Mouse (Mus musculus): ENCODE results near the gene Gcnt2. TPM values are rescaled to one million over a fixed set of nuclear protein-coding genes. Genes with fewer than 3 reads are reported as not detected.

Gcnt2 gene
- polyA plus RNA-seq, 1 experiment from 2014 or later, result 5.3 TPM

- Histone ChIP-seq H3K9me3 (ENCODE audit: control insufficient read depth, low read length) (no peaks in the 10 kb centered on the region), H3K4me3 (replicated peaks; ENCODE audit: low read depth, low read length) (no peak overlapping the region), H3K4me2 (ENCODE audit: low read length) (no peak overlapping the region), H3K4me1 (ENCODE audit: control insufficient read depth, insufficient read depth, low read length) (no peaks in the 10 kb centered on the region), H3K36me3 (ENCODE audit: control insufficient read depth, insufficient read depth, low read length) (no peaks in the 10 kb centered on the region), H3K9ac (replicated peaks; ENCODE audit: low read length) (no peak overlapping the region), H3K27me3 (ENCODE audit: control insufficient read depth, insufficient read depth, low read length) (no peaks in the 10 kb centered on the region), H3K27ac (replicated peaks; ENCODE audit: low read depth, low read length) (no peak overlapping the region)
- ATAC-seq (ENCODE audit: low FRiP score, low TSS enrichment) (no peak), DNase-seq (no peak)
- WGBS, result 64% methylated on average over 9 of the region's 9 CpGs
Measured at GRCm38 (mm10) chr13:40846375-40846774, 13.2 kb upstream of the Gcnt2 start.

- Histone ChIP-seq H3K4me1 (ENCODE audit: control insufficient read depth, insufficient read depth, low read length) (no peaks in the 10 kb centered on the region), H3K27ac (replicated peaks; ENCODE audit: low read depth, low read length) (no peak overlapping the region), H3K27me3 (ENCODE audit: control insufficient read depth, insufficient read depth, low read length) (no peaks in the 10 kb centered on the region), H3K9ac (replicated peaks; ENCODE audit: low read length) (no peak overlapping the region), H3K36me3 (ENCODE audit: control insufficient read depth, insufficient read depth, low read length) (no peaks in the 10 kb centered on the region), H3K4me3 (replicated peaks; ENCODE audit: low read depth, low read length) (no peak overlapping the region), H3K4me2 (ENCODE audit: low read length) (no peak overlapping the region), H3K9me3 (ENCODE audit: control insufficient read depth, low read length) (no peaks in the 10 kb centered on the region)
- 90% methylated on average over 4 of the region's 4 CpGs for WGBS
- no peak for DNase-seq
- no peak for ATAC-seq (ENCODE audit: low FRiP score, low TSS enrichment)
Measured at GRCm38 (mm10) chr13:40847898-40848297, 11.7 kb upstream of the Gcnt2 start.

GRCm38 (mm10) chr13:40850686-40851085 lies 8.9 kb upstream of the Gcnt2 start:
- Histone ChIP-seq H3K9ac (replicated peaks; ENCODE audit: low read length) (no peak overlapping the region), H3K27ac (replicated peaks; ENCODE audit: low read depth, low read length) (no peak overlapping the region), H3K4me3 (replicated peaks; ENCODE audit: low read depth, low read length) (no peak overlapping the region), H3K9me3 (ENCODE audit: control insufficient read depth, low read length) (no peaks in the 10 kb centered on the region), H3K4me2 (ENCODE audit: low read length) (no peak overlapping the region), H3K36me3 (ENCODE audit: control insufficient read depth, insufficient read depth, low read length) (no peaks in the 10 kb centered on the region), H3K4me1 (ENCODE audit: control insufficient read depth, insufficient read depth, low read length) (0 out of 2 replicates have a peak, but pooled peaks cover 4% of the 10 kb centered on the region), H3K27me3 (ENCODE audit: control insufficient read depth, insufficient read depth, low read length) (peaks cover 4% of the 10 kb centered on the region; the same call in 1 of the 2 replicates)
- 93% methylated on average over 6 of the region's 6 CpGs for WGBS
- DNase-seq, result no peak
- ATAC-seq (ENCODE audit: low FRiP score, low TSS enrichment), result no peak

GRCm38 (mm10) chr13:40851281-40851680 lies 8.3 kb upstream of the Gcnt2 start:
- H3K4me2 ChIP-seq (ENCODE audit: low read length), result no peak overlapping the region
- no peaks in the 10 kb centered on the region for H3K36me3 ChIP-seq (ENCODE audit: control insufficient read depth, insufficient read depth, low read length)
- no peak for ATAC-seq (ENCODE audit: low FRiP score, low TSS enrichment)
- DNase-seq, result no peak
- H3K27ac ChIP-seq (replicated peaks; ENCODE audit: low read depth, low read length), result no peak overlapping the region
- no peak overlapping the region for H3K9ac ChIP-seq (replicated peaks; ENCODE audit: low read length)
- H3K27me3 ChIP-seq (ENCODE audit: control insufficient read depth, insufficient read depth, low read length), result peaks cover 4% of the 10 kb centered on the region; the same call in 1 of the 2 replicates
- H3K9me3 ChIP-seq (ENCODE audit: control insufficient read depth, low read length), result no peaks in the 10 kb centered on the region
- 0 out of 2 replicates have a peak, but pooled peaks cover 4% of the 10 kb centered on the region for H3K4me1 ChIP-seq (ENCODE audit: control insufficient read depth, insufficient read depth, low read length)
- 60% methylated on average over 7 of the region's 7 CpGs for WGBS
- H3K4me3 ChIP-seq (replicated peaks; ENCODE audit: low read depth, low read length), result no peak overlapping the region

GRCm38 (mm10) chr13:40851961-40852360 lies 7.6 kb upstream of the Gcnt2 start:
- DNase-seq (no peak), ATAC-seq (ENCODE audit: low FRiP score, low TSS enrichment) (no peak)
- Histone ChIP-seq H3K27ac (replicated peaks; ENCODE audit: low read depth, low read length) (no peak overlapping the region), H3K4me3 (replicated peaks; ENCODE audit: low read depth, low read length) (no peak overlapping the region), H3K9ac (replicated peaks; ENCODE audit: low read length) (no peak overlapping the region), H3K9me3 (ENCODE audit: control insufficient read depth, low read length) (no peaks in the 10 kb centered on the region), H3K27me3 (ENCODE audit: control insufficient read depth, insufficient read depth, low read length) (peaks cover 4% of the 10 kb centered on the region; the same call in 1 of the 2 replicates), H3K4me2 (ENCODE audit: low read length) (no peak overlapping the region), H3K4me1 (ENCODE audit: control insufficient read depth, insufficient read depth, low read length) (0 out of 2 replicates have a peak, but pooled peaks cover 4% of the 10 kb centered on the region), H3K36me3 (ENCODE audit: control insufficient read depth, insufficient read depth, low read length) (no peaks in the 10 kb centered on the region)
- WGBS, result 82% methylated on average over 13 of the region's 13 CpGs

GRCm38 (mm10) chr13:40852791-40853190 lies 6.8 kb upstream of the Gcnt2 start:
- H3K4me1 ChIP-seq (ENCODE audit: control insufficient read depth, insufficient read depth, low read length), result 0 out of 2 replicates have a peak, but pooled peaks cover 4% of the 10 kb centered on the region
- H3K27ac ChIP-seq (replicated peaks; ENCODE audit: low read depth, low read length), result no peak overlapping the region
- 93% methylated on average over 5 of the region's 5 CpGs for WGBS
- no peaks in the 10 kb centered on the region for H3K36me3 ChIP-seq (ENCODE audit: control insufficient read depth, insufficient read depth, low read length)
- ATAC-seq (ENCODE audit: low FRiP score, low TSS enrichment) (no peak), DNase-seq (no peak)
- H3K9ac ChIP-seq (replicated peaks; ENCODE audit: low read length), result no peak overlapping the region
- no peak overlapping the region for H3K4me3 ChIP-seq (replicated peaks; ENCODE audit: low read depth, low read length)
- no peaks in the 10 kb centered on the region for H3K9me3 ChIP-seq (ENCODE audit: control insufficient read depth, low read length)
- H3K27me3 ChIP-seq (ENCODE audit: control insufficient read depth, insufficient read depth, low read length), result peaks cover 4% of the 10 kb centered on the region; the same call in 1 of the 2 replicates
- H3K4me2 ChIP-seq (ENCODE audit: low read length), result no peak overlapping the region

- Histone ChIP-seq H3K4me1 (ENCODE audit: control insufficient read depth, insufficient read depth, low read length) (0 out of 2 replicates have a peak, but pooled peaks cover 4% of the 10 kb centered on the region), H3K36me3 (ENCODE audit: control insufficient read depth, insufficient read depth, low read length) (no peaks in the 10 kb centered on the region), H3K4me3 (replicated peaks; ENCODE audit: low read depth, low read length) (no peak overlapping the region), H3K27ac (replicated peaks; ENCODE audit: low read depth, low read length) (no peak overlapping the region), H3K9ac (replicated peaks; ENCODE audit: low read length) (no peak overlapping the region), H3K4me2 (ENCODE audit: low read length) (peak overlapping the region; percentile 53; the same call in 1 of the 2 replicates), H3K27me3 (ENCODE audit: control insufficient read depth, insufficient read depth, low read length) (peaks cover 4% of the 10 kb centered on the region; the same call in 1 of the 2 replicates), H3K9me3 (ENCODE audit: control insufficient read depth, low read length) (no peaks in the 10 kb centered on the region)
- ATAC-seq (ENCODE audit: low FRiP score, low TSS enrichment) (no peak), DNase-seq (no peak)
- 92% methylated on average over 4 of the region's 4 CpGs for WGBS
Measured at GRCm38 (mm10) chr13:40853842-40854241, 5.7 kb upstream of the Gcnt2 start.

GRCm38 (mm10) chr13:40854451-40855058 lies 5.0 kb upstream of the Gcnt2 start:
- Histone ChIP-seq H3K27ac (replicated peaks; ENCODE audit: low read depth, low read length) (no peak overlapping the region), H3K4me3 (replicated peaks; ENCODE audit: low read depth, low read length) (peak overlapping the region; percentile 20), H3K4me2 (ENCODE audit: low read length) (peak overlapping the region; percentile 53), H3K36me3 (ENCODE audit: control insufficient read depth, insufficient read depth, low read length) (no peaks in the 10 kb centered on the region), H3K9ac (replicated peaks; ENCODE audit: low read length) (no peak overlapping the region), H3K27me3 (ENCODE audit: control insufficient read depth, insufficient read depth, low read length) (peaks cover 4% of the 10 kb centered on the region; the same call in 1 of the 2 replicates), H3K4me1 (ENCODE audit: control insufficient read depth, insufficient read depth, low read length) (0 out of 2 replicates have a peak, but pooled peaks cover 4% of the 10 kb centered on the region), H3K9me3 (ENCODE audit: control insufficient read depth, low read length) (no peaks in the 10 kb centered on the region)
- peak; percentile 50 for DNase-seq
- no peak for ATAC-seq (ENCODE audit: low FRiP score, low TSS enrichment)
- 3% methylated on average over 13 of the region's 13 CpGs for WGBS

GRCm38 (mm10) chr13:40855266-40855665 lies 4.3 kb upstream of the Gcnt2 start:
- WGBS, result 78% methylated on average over 6 of the region's 6 CpGs
- Histone ChIP-seq H3K9ac (replicated peaks; ENCODE audit: low read length) (no peak overlapping the region), H3K9me3 (ENCODE audit: control insufficient read depth, low read length) (no peaks in the 10 kb centered on the region), H3K4me1 (ENCODE audit: control insufficient read depth, insufficient read depth, low read length) (0 out of 2 replicates have a peak, but pooled peaks cover 4% of the 10 kb centered on the region), H3K4me2 (ENCODE audit: low read length) (no peak overlapping the region), H3K36me3 (ENCODE audit: control insufficient read depth, insufficient read depth, low read length) (no peaks in the 10 kb centered on the region), H3K4me3 (replicated peaks; ENCODE audit: low read depth, low read length) (no peak overlapping the region), H3K27me3 (ENCODE audit: control insufficient read depth, insufficient read depth, low read length) (peaks cover 4% of the 10 kb centered on the region; the same call in 1 of the 2 replicates), H3K27ac (replicated peaks; ENCODE audit: low read depth, low read length) (no peak overlapping the region)
- ATAC-seq (ENCODE audit: low FRiP score, low TSS enrichment), result no peak
- no peak for DNase-seq

Data from midbrain, embryonic 14.5 days (tissue).